Mouse (Mus musculus): ENCODE measurements around the gene Gm49378. TPM values are rescaled to one million over a fixed set of nuclear protein-coding genes. Genes with fewer than 3 reads are reported as not detected.

Gene Gm49378
- total and polyA plus RNA-seq, 3 experiments: 0.17 to 11.7 (median 8.7) TPM

GRCm38 (mm10) chr14:55642679-55643059, 5.0 kb upstream of the Gm49378 start:
- Histone ChIP-seq H3K4me3 (replicated peaks in 1 of 3; ENCODE audit: low read depth in 2 of 3, low read length in 2 of 3, poor library complexity in 1 of 3) (peak overlapping the region; percentile 77 to 96 (median 93)), H3K4me2 (ENCODE audit: insufficient read depth, low read depth, poor library complexity, severe bottlenecking) (peak overlapping the region; percentile 93), H3K27me3 (replicated peaks) (no peaks in the 10 kb centered on the region), H3K4me1 (ENCODE audit: control insufficient read depth in 1 of 2, insufficient read depth in 2 of 2) (peaks cover 4 to 45% of the 10 kb centered on the region in 2 experiments; a peak in 2 of 4 replicates), H3K9me3 (replicated peaks; ENCODE audit: low read length) (no peaks in the 10 kb centered on the region), H3K9ac (ENCODE audit: insufficient read depth, low read depth) (peak overlapping the region; percentile 74), H3K79me2 (replicated peaks; ENCODE audit: control insufficient read depth, extremely low read depth, insufficient read depth, poor library complexity, severe bottlenecking) (peaks cover 38% of the 10 kb centered on the region), H3K27ac (ENCODE audit: insufficient read depth, low read depth) (peak overlapping the region; percentile 52; the same call in 1 of the 2 replicates), H3K36me3 (replicated peaks in 1 of 2; ENCODE audit: control insufficient read depth in 1 of 2, insufficient read depth in 1 of 2, low read length in 1 of 2) (peaks cover 35 to 59% of the 10 kb centered on the region in 2 experiments)
- in situ Hi-C loops (cut with MboI; ENCODE audit: low pct_ligation_motif_present, low pct_unique_long_range_greater_than_20kb, low sequenced_read_pairs): no loop called here
- no peak for DNase-seq (ENCODE audit: extremely low read depth)
- TF ChIP-seq E2F4 (IDR thresholded peaks at IDR 0.05; ENCODE audit: insufficient replicate concordance, low read depth, low read length): no peak
- dilution Hi-C loops (cut with MboI; ENCODE audit: extremely low pct_ligation_motif_present, extremely low pct_unique_long_range_greater_than_20kb, low sequenced_read_pairs): no loop called here

GRCm38 (mm10) chr14:55641291-55641690, 3.6 kb upstream of the Gm49378 start:
- no peak for DNase-seq (ENCODE audit: extremely low read depth)
- Histone ChIP-seq H3K9me3 (replicated peaks; ENCODE audit: low read length) (no peaks in the 10 kb centered on the region), H3K4me2 (ENCODE audit: insufficient read depth, low read depth, poor library complexity, severe bottlenecking) (no peak overlapping the region), H3K27ac (ENCODE audit: insufficient read depth, low read depth) (no peak overlapping the region), H3K79me2 (replicated peaks; ENCODE audit: control insufficient read depth, extremely low read depth, insufficient read depth, poor library complexity, severe bottlenecking) (peaks cover 38% of the 10 kb centered on the region), H3K27me3 (replicated peaks) (no peaks in the 10 kb centered on the region), H3K4me1 (ENCODE audit: control insufficient read depth in 1 of 2, insufficient read depth in 2 of 2) (peaks cover 4 to 45% of the 10 kb centered on the region in 2 experiments; a peak in 2 of 4 replicates), H3K36me3 (replicated peaks in 1 of 2; ENCODE audit: control insufficient read depth in 1 of 2, insufficient read depth in 1 of 2, low read length in 1 of 2) (peaks cover 36 to 58% of the 10 kb centered on the region in 2 experiments), H3K9ac (ENCODE audit: insufficient read depth, low read depth) (no peak overlapping the region), H3K4me3 (replicated peaks in 1 of 3; ENCODE audit: low read depth in 2 of 3, low read length in 2 of 3, poor library complexity in 1 of 3) (no peak overlapping the region)
- TF ChIP-seq ZMIZ1 (IDR thresholded peaks at IDR 0.05; ENCODE audit: low read depth, low read length) (no peak), ZNF384 (IDR thresholded peaks at IDR 0.05; ENCODE audit: low read depth, low read length) (no peak), CHD1 (IDR thresholded peaks at IDR 0.05; ENCODE audit: low read depth, low read length) (no peak), ELF1 (IDR thresholded peaks at IDR 0.05; ENCODE audit: low read depth, low read length) (no peak), KAT2A (IDR thresholded peaks at IDR 0.05; ENCODE audit: insufficient replicate concordance, low read length) (no peak), JUND (conservative IDR thresholded peaks at IDR 0.05; ENCODE audit: low read depth, low read length) (no peak), IRF4 (IDR thresholded peaks at IDR 0.05; ENCODE audit: low read depth, low read length) (no peak)
- dilution Hi-C loops (cut with MboI; ENCODE audit: extremely low pct_ligation_motif_present, extremely low pct_unique_long_range_greater_than_20kb, low sequenced_read_pairs) (no loop called here), in situ Hi-C loops (cut with MboI; ENCODE audit: low pct_ligation_motif_present, low pct_unique_long_range_greater_than_20kb, low sequenced_read_pairs) (no loop called here)

GRCm38 (mm10) chr14:55640816-55641215, 3.1 kb upstream of the Gm49378 start:
- peaks cover 4 to 44% of the 10 kb centered on the region in 2 experiments; a peak in 2 of 4 replicates for H3K4me1 ChIP-seq (ENCODE audit: control insufficient read depth in 1 of 2, insufficient read depth in 2 of 2)
- H3K27ac ChIP-seq (ENCODE audit: insufficient read depth, low read depth): no peak overlapping the region
- dilution Hi-C loops (cut with MboI; ENCODE audit: extremely low pct_ligation_motif_present, extremely low pct_unique_long_range_greater_than_20kb, low sequenced_read_pairs): no loop called here

More at GRCm38 (mm10) chr14:55640816-55641215, 3.1 kb upstream of the Gm49378 start:
- Histone ChIP-seq H3K9ac (ENCODE audit: insufficient read depth, low read depth) (no peak overlapping the region), H3K27me3 (replicated peaks) (no peaks in the 10 kb centered on the region), H3K36me3 (replicated peaks in 1 of 2; ENCODE audit: control insufficient read depth in 1 of 2, insufficient read depth in 1 of 2, low read length in 1 of 2) (peaks cover 36 to 57% of the 10 kb centered on the region in 2 experiments), H3K9me3 (replicated peaks; ENCODE audit: low read length) (no peaks in the 10 kb centered on the region), H3K4me3 (replicated peaks in 1 of 3; ENCODE audit: low read depth in 2 of 3, low read length in 2 of 3, poor library complexity in 1 of 3) (no peak overlapping the region), H3K79me2 (replicated peaks; ENCODE audit: control insufficient read depth, extremely low read depth, insufficient read depth, poor library complexity, severe bottlenecking) (peaks cover 38% of the 10 kb centered on the region), H3K4me2 (ENCODE audit: insufficient read depth, low read depth, poor library complexity, severe bottlenecking) (no peak overlapping the region)
- in situ Hi-C loops (cut with MboI; ENCODE audit: low pct_ligation_motif_present, low pct_unique_long_range_greater_than_20kb, low sequenced_read_pairs): no loop called here
- TF ChIP-seq ELF1 (IDR thresholded peaks at IDR 0.05; ENCODE audit: low read depth, low read length): no peak
- no peak for TF ChIP-seq USF1 (IDR thresholded peaks at IDR 0.05; ENCODE audit: low read depth, low read length)
- no peak for TF ChIP-seq MAFK (IDR thresholded peaks at IDR 0.05; ENCODE audit: insufficient replicate concordance, low read length)
- no peak for TF ChIP-seq USF2 (conservative IDR thresholded peaks at IDR 0.05; ENCODE audit: low read depth, low read length)
- DNase-seq (ENCODE audit: extremely low read depth): no peak

All from CH12.LX (cell line).